Mouse (Mus musculus): ENCODE measurements around the gene Ranbp3l. TPM values are rescaled to one million over a fixed set of nuclear protein-coding genes. Genes with fewer than 3 reads are reported as not detected.

Gene Ranbp3l
- polyA plus RNA-seq, 1 experiment from 2014 or later: 6.8 TPM

GRCm38 (mm10) chr15:9073684-9074083 lies 105.9 kb downstream of the Ranbp3l start:
- DNase-seq (ENCODE audit: low spot score) (no peak), ATAC-seq (ENCODE audit: low read depth) (no peak)
- H3K4me1 ChIP-seq (ENCODE audit: control insufficient read depth, insufficient read depth, low read length): peaks cover 25% of the 10 kb centered on the region
- H3K27me3 ChIP-seq (replicated peaks; ENCODE audit: control insufficient read depth, insufficient read depth, low read length): no peaks in the 10 kb centered on the region
- no peaks in the 10 kb centered on the region for H3K36me3 ChIP-seq (ENCODE audit: control insufficient read depth, insufficient read depth, low read length)
- H3K4me2 ChIP-seq (ENCODE audit: low read depth, low read length): peak overlapping the region; percentile 76
- no peaks in the 10 kb centered on the region for H3K9me3 ChIP-seq (ENCODE audit: control insufficient read depth, low read length)
- no peak overlapping the region for H3K4me3 ChIP-seq (ENCODE audit: low read depth, low read length)
- WGBS: 84% methylated on average over 5 of the region's 5 CpGs
- no peak overlapping the region for H3K9ac ChIP-seq (ENCODE audit: low read depth, low read length)
- H3K27ac ChIP-seq (replicated peaks; ENCODE audit: low read depth, low read length): no peak overlapping the region

- no peak overlapping the region for H3K27ac ChIP-seq (replicated peaks; ENCODE audit: low read depth, low read length)
- no peak overlapping the region for H3K9ac ChIP-seq (ENCODE audit: low read depth, low read length)
- H3K4me2 ChIP-seq (ENCODE audit: low read depth, low read length): no peak overlapping the region
- DNase-seq (ENCODE audit: low spot score): no peak
- H3K4me1 ChIP-seq (ENCODE audit: control insufficient read depth, insufficient read depth, low read length): peaks cover 28% of the 10 kb centered on the region
- ATAC-seq (ENCODE audit: low read depth): no peak
- H3K27me3 ChIP-seq (replicated peaks; ENCODE audit: control insufficient read depth, insufficient read depth, low read length): no peaks in the 10 kb centered on the region
- no peak overlapping the region for H3K4me3 ChIP-seq (ENCODE audit: low read depth, low read length)
- no peaks in the 10 kb centered on the region for H3K36me3 ChIP-seq (ENCODE audit: control insufficient read depth, insufficient read depth, low read length)
- WGBS: 28% methylated on average over 2 of the region's 2 CpGs
- H3K9me3 ChIP-seq (ENCODE audit: control insufficient read depth, low read length): no peaks in the 10 kb centered on the region
Measured at GRCm38 (mm10) chr15:9074139-9074538, 106.4 kb downstream of the Ranbp3l start.

GRCm38 (mm10) chr15:9074671-9075070 lies 106.9 kb downstream of the Ranbp3l start:
- no peaks in the 10 kb centered on the region for H3K27me3 ChIP-seq (replicated peaks; ENCODE audit: control insufficient read depth, insufficient read depth, low read length)
- H3K27ac ChIP-seq (replicated peaks; ENCODE audit: low read depth, low read length): no peak overlapping the region
- 21% methylated on average over 4 of the region's 4 CpGs for WGBS
- H3K4me3 ChIP-seq (ENCODE audit: low read depth, low read length): no peak overlapping the region
- no peak for DNase-seq (ENCODE audit: low spot score)
- peaks cover 32% of the 10 kb centered on the region for H3K4me1 ChIP-seq (ENCODE audit: control insufficient read depth, insufficient read depth, low read length)
- ATAC-seq (ENCODE audit: low read depth): no peak
- H3K9ac ChIP-seq (ENCODE audit: low read depth, low read length): no peak overlapping the region
- H3K4me2 ChIP-seq (ENCODE audit: low read depth, low read length): no peak overlapping the region; the same call in 1 of the 2 replicates
- no peaks in the 10 kb centered on the region for H3K36me3 ChIP-seq (ENCODE audit: control insufficient read depth, insufficient read depth, low read length)
- H3K9me3 ChIP-seq (ENCODE audit: control insufficient read depth, low read length): no peaks in the 10 kb centered on the region

GRCm38 (mm10) chr15:9075608-9076200 lies 108.0 kb downstream of the Ranbp3l start:
- Histone ChIP-seq H3K4me2 (ENCODE audit: low read depth, low read length) (no peak overlapping the region), H3K27ac (replicated peaks; ENCODE audit: low read depth, low read length) (no peak overlapping the region; the same call in 1 of the 2 replicates), H3K27me3 (replicated peaks; ENCODE audit: control insufficient read depth, insufficient read depth, low read length) (no peaks in the 10 kb centered on the region), H3K4me1 (ENCODE audit: control insufficient read depth, insufficient read depth, low read length) (peaks cover 29% of the 10 kb centered on the region), H3K4me3 (ENCODE audit: low read depth, low read length) (no peak overlapping the region), H3K9ac (ENCODE audit: low read depth, low read length) (0 out of 2 replicates have a peak overlapping the region, but pooled peaks have one; percentile 0), H3K9me3 (ENCODE audit: control insufficient read depth, low read length) (no peaks in the 10 kb centered on the region), H3K36me3 (ENCODE audit: control insufficient read depth, insufficient read depth, low read length) (no peaks in the 10 kb centered on the region)
- 57% methylated on average over 14 of the region's 14 CpGs for WGBS
- ATAC-seq (ENCODE audit: low read depth): no peak
- DNase-seq (ENCODE audit: low spot score): no peak

GRCm38 (mm10) chr15:9078481-9079300 lies 110.9 kb downstream of the Ranbp3l start:
- Histone ChIP-seq H3K9ac (ENCODE audit: low read depth, low read length) (no peak overlapping the region; the same call in 1 of the 2 replicates), H3K4me3 (ENCODE audit: low read depth, low read length) (no peak overlapping the region), H3K9me3 (ENCODE audit: control insufficient read depth, low read length) (no peaks in the 10 kb centered on the region), H3K27ac (replicated peaks; ENCODE audit: low read depth, low read length) (0 out of 2 replicates have a peak overlapping the region, but pooled peaks have one; percentile 1), H3K27me3 (replicated peaks; ENCODE audit: control insufficient read depth, insufficient read depth, low read length) (no peaks in the 10 kb centered on the region), H3K4me1 (ENCODE audit: control insufficient read depth, insufficient read depth, low read length) (peaks cover 17% of the 10 kb centered on the region), H3K36me3 (ENCODE audit: control insufficient read depth, insufficient read depth, low read length) (0 out of 2 replicates have a peak, but pooled peaks cover 6% of the 10 kb centered on the region), H3K4me2 (ENCODE audit: low read depth, low read length) (no peak overlapping the region)
- 70% methylated on average over 12 of the region's 12 CpGs for WGBS
- ATAC-seq (ENCODE audit: low read depth): no peak
- DNase-seq (ENCODE audit: low spot score): no peak

- 47% methylated on average over 5 of the region's 5 CpGs for WGBS
- Histone ChIP-seq H3K4me1 (ENCODE audit: control insufficient read depth, insufficient read depth, low read length) (peaks cover 14% of the 10 kb centered on the region), H3K27me3 (replicated peaks; ENCODE audit: control insufficient read depth, insufficient read depth, low read length) (no peaks in the 10 kb centered on the region), H3K9ac (ENCODE audit: low read depth, low read length) (no peak overlapping the region), H3K4me3 (ENCODE audit: low read depth, low read length) (no peak overlapping the region), H3K36me3 (ENCODE audit: control insufficient read depth, insufficient read depth, low read length) (0 out of 2 replicates have a peak, but pooled peaks cover 15% of the 10 kb centered on the region), H3K4me2 (ENCODE audit: low read depth, low read length) (no peak overlapping the region), H3K27ac (replicated peaks; ENCODE audit: low read depth, low read length) (0 out of 2 replicates have a peak overlapping the region, but pooled peaks have one; percentile 1), H3K9me3 (ENCODE audit: control insufficient read depth, low read length) (no peaks in the 10 kb centered on the region)
- DNase-seq (ENCODE audit: low spot score) (no peak), ATAC-seq (ENCODE audit: low read depth) (no peak)
Measured at GRCm38 (mm10) chr15:9079626-9080025, 111.9 kb downstream of the Ranbp3l start.

GRCm38 (mm10) chr15:9080206-9080605 lies 112.5 kb downstream of the Ranbp3l start:
- no peak overlapping the region for H3K4me2 ChIP-seq (ENCODE audit: low read depth, low read length)
- H3K27ac ChIP-seq (replicated peaks; ENCODE audit: low read depth, low read length): no peak overlapping the region
- no peak overlapping the region for H3K9ac ChIP-seq (ENCODE audit: low read depth, low read length)
- no peak; the same call in 1 of the 2 replicates for ATAC-seq (ENCODE audit: low read depth)
- no peak for DNase-seq (ENCODE audit: low spot score)
- no peaks in the 10 kb centered on the region for H3K9me3 ChIP-seq (ENCODE audit: control insufficient read depth, low read length)
- no peak overlapping the region for H3K4me3 ChIP-seq (ENCODE audit: low read depth, low read length)
- WGBS: 58% methylated on average over 4 of the region's 4 CpGs
- H3K4me1 ChIP-seq (ENCODE audit: control insufficient read depth, insufficient read depth, low read length): peaks cover 11% of the 10 kb centered on the region
- H3K36me3 ChIP-seq (ENCODE audit: control insufficient read depth, insufficient read depth, low read length): 0 out of 2 replicates have a peak, but pooled peaks cover 18% of the 10 kb centered on the region
- no peaks in the 10 kb centered on the region for H3K27me3 ChIP-seq (replicated peaks; ENCODE audit: control insufficient read depth, insufficient read depth, low read length)

- DNase-seq (ENCODE audit: low spot score) (no peak), ATAC-seq (ENCODE audit: low read depth) (no peak)
- Histone ChIP-seq H3K9ac (ENCODE audit: low read depth, low read length) (no peak overlapping the region), H3K27ac (replicated peaks; ENCODE audit: low read depth, low read length) (no peak overlapping the region), H3K4me2 (ENCODE audit: low read depth, low read length) (no peak overlapping the region), H3K4me3 (ENCODE audit: low read depth, low read length) (no peak overlapping the region), H3K36me3 (ENCODE audit: control insufficient read depth, insufficient read depth, low read length) (0 out of 2 replicates have a peak, but pooled peaks cover 28% of the 10 kb centered on the region), H3K9me3 (ENCODE audit: control insufficient read depth, low read length) (no peaks in the 10 kb centered on the region), H3K27me3 (replicated peaks; ENCODE audit: control insufficient read depth, insufficient read depth, low read length) (no peaks in the 10 kb centered on the region), H3K4me1 (ENCODE audit: control insufficient read depth, insufficient read depth, low read length) (peaks cover 11% of the 10 kb centered on the region; the same call in 1 of the 2 replicates)
- WGBS: 85% methylated on average over 3 of the region's 3 CpGs
Measured at GRCm38 (mm10) chr15:9081294-9081693, 113.5 kb downstream of the Ranbp3l start.

All from embryonic facial prominence, embryonic 14.5 days (tissue).